Mouse (Mus musculus): ENCODE data around the gene Tmem95.
"Not testable (repeated sequence)": the region's sequence is repeated elsewhere in the genome, so short reads cannot be mapped to it uniquely, and the experiment has no call there.

Gene Tmem95

DNA sequence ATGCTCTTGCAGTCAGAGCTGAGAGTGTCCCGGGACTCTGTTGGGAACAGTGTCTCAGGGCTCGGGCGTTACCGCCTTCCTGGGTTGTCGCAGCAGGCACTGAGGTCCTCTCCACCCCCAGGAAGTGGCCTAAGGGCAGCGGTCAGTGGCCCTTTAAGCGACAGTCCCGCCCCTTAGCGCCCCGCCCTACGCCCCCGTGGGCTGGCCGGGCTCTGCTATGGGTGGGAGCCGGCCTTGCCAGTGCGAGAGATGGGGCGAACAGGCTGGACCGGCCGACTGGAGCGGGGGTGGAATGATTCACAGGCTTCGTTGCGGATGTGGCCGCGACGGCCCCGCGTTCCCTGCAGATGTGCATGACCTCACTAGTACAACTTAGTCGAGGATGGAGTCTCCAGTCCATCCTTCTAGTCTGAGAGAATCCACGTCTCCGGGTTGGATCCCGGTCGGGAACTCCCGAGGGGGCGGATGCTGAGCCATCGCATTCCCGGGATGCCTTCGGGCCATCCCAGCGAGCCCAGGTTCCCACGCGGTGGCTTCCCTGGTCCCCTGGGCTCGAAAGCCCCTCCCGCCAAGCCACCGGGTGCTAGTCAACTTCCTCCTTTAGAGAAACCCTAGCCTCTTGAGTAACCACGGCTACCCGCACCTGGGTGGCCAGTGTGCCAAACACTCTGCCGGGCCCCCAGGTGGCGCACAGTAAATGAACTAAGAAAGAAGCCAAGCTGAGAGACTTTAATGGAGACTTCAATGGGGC is 3.2 kb upstream of the Tmem95 start, which contains the start of gene Kctd11:
TSS of gene Kctd11 (minus strand) at position 554 of the 751 bp plus-strand sequence.
- in situ Hi-C loops (cut with MboI, MseI) = no loop called here

DNA sequence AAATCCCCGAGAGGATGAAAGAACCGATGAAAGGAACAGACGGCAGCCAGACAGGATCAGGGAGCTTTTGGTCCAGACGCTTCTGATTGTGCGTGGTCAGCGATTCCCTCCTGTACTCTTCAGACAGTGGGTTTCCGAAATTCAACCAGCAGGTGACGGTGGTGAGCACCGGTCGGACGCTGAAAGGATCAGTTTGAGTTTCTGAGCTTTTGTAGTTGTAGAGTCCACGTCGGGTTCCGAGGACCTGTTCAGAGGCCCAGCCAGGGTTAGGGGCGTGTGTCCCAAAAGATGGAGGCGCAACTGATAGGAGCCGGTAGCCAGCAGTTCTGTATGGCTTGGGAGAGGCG is 2.7 kb upstream of the Tmem95 start:
- in situ Hi-C loops (cut with MboI, MseI) = no loop called here

DNA sequence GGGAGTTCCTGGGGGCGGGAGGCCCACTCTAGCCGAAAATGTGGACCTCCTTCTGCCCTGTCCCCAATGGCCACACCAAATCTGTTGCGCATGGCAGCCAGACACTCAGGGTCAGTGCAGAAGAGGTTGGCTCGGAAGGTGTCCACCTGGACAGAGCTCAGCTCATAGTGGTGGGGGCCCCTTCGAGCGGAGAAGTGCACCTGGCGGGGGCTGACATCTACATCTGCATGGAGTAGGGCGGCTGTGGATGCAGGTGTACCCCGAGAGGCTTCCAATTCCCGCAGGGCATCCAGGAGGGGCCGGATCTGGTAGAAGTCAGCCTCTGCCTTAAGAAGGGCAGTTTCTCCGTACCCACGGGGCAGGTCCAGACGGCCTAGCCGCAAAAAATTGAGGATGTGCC is 1.9 kb upstream of the Tmem95 start:
- in situ Hi-C loops (cut with MboI, MseI) = no loop called here

GRCm38 (mm10) chr11:69878952-69879351 is 1.1 kb upstream of the Tmem95 start:
- in situ Hi-C loops (cut with MboI, MseI) = no loop called here

- in situ Hi-C loops (cut with MboI, MseI) = no loop called here
Observed at GRCm38 (mm10) chr11:69878399-69878798, 581 bp upstream of the Tmem95 start.

DNA sequence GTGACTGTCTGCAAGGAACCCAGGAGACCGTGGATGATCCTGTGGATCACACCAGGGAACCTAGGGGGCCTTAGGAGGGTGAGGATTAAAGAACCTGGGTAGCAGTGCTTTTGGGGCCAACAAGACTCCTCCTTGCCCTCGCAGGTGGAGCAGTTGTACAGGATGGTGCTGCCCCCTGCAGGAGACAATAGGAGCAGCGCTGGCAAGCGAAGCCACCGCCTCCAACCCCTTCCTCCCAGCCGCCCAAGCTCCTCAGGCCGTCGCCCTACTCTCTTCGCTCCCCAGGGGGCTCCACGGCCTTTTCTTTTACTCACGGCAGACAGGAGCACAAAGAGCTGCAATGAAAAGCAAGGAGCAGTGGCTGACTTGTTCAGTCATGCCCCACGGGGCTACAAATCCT is 951 bp downstream of the Tmem95 start:
- in situ Hi-C loops (cut with MboI, MseI) = no loop called here

DNA sequence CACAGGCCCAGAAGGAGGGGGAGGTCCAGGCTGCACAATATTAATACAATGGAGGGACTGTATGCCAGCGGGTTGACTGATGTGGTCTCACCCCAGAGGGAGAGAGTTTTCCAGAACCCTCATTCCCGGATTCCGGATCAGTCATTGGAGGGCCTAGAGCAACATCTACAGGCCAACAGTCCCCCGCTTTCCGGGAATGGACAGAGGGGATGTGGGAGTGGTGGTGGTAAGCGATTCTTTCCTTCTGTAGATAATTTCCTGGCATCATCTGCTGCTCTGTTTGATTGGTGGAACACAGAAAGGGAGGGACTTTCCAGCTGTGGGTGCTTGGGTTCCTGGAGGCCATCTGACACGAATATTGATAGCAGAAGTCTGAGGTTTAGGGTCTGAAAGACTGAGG is 1.6 kb downstream of the Tmem95 start:
- in situ Hi-C loops (cut with MboI, MseI) = no loop called here

- in situ Hi-C loops (cut with MboI, MseI) = no loop called here
Observed at GRCm38 (mm10) chr11:69872451-69872850, 5.4 kb downstream of the Tmem95 start.

- in situ Hi-C loops (cut with MboI, MseI) = no loop called here
Observed at GRCm38 (mm10) chr11:69871822-69872221, 6.0 kb downstream of the Tmem95 start.

GRCm38 (mm10) chr11:69870289-69871069 is 7.3 kb downstream of the Tmem95 start:
- in situ Hi-C loops (cut with MboI, MseI) = no loop called here

GRCm38 (mm10) chr11:69867335-69867734 is 10.5 kb downstream of the Tmem95 start:
- in situ Hi-C loops (cut with MboI, MseI) = no loop called here

GRCm38 (mm10) chr11:69865561-69865960 is 12.3 kb downstream of the Tmem95 start:
- in situ Hi-C loops (cut with MboI, MseI) = no loop called here

DNA sequence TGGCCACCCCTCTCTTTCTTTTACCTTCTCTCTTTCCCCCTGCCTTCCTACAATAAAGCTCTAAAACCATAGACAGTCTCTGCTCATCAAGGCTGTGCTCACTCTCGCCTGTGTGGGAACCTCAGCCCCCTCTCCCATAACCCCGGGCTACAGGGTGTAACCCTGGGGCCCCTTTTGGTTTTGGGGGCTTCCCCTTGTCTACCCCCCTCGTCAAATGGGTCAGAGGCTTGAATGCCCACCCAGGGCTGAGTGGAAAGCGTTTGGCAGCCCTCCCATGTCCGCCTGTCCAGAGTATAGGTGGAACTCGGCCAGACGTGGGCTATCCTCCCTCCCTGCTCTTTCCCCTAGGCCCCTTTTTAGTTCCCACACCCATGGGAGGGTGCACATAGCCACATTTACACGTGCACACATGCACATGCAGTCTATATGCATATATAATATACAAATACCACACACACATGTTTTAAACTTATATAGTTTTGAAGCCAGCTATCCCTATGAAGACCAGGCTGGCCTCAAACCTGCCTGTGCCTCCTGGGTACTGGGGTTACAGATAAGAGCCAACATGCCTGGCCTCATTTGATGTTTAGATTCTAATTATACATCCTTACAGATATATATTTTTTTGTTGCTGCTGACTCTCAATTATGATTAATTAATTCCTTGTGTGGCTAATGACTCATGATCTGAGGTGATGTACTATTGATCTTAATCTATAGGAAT is 13.5 kb downstream of the Tmem95 start:
- in situ Hi-C loops (cut with MboI, MseI) = no loop called here

DNA sequence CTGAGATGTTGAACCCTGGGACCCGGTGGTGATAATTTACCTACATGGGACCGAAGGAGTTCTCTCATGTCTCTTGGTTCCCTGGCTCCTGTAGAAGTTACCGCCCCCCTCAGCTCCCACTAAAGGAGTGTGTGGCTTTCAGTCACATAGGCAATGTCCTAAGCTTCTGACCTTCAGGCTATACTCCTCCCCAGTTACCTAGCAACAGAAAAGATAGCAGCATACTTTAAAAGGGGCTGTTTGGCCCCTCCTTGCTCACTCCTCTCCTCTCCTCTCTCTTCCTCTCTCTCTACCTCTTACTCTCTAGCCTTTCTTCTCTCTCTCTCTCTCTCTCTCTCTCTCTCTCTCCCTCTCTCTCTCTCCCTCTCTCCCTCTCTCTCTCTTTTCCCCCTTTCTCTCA is 14.1 kb downstream of the Tmem95 start:
- in situ Hi-C loops (cut with MboI, MseI) = not testable (repeated sequence)

GRCm38 (mm10) chr11:69858113-69858998 is 19.5 kb downstream of the Tmem95 start, which contains the start of gene Tnk1:
Tnk1 (minus strand) TSS chr11:69858730.
- in situ Hi-C loops (cut with MboI, MseI) = no loop called here

GRCm38 (mm10) chr11:69855347-69855746 is 22.5 kb downstream of the Tmem95 start:
- in situ Hi-C loops (cut with MboI, MseI) = no loop called here

DNA sequence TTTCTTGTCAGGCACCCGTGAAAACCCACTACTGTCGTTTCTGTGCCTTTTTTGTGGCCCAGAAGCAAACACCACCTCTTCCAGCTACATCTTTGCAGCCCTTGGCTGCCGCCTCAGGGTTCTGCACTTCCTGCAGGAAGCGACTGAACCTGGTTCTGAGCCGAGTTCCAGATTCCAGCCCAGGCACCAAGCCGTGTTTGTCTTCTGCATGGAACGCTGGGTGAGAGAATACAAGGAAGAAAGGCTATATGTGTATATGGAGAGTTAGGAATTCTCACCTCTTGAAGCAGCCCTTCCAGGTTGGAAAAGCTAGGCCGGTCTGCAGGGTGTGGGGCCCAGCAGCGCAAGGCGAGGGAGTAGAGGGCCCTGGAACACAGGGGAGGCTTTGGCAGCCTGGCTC is 23.1 kb downstream of the Tmem95 start:
- in situ Hi-C loops (cut with MboI, MseI) = no loop called here

DNA sequence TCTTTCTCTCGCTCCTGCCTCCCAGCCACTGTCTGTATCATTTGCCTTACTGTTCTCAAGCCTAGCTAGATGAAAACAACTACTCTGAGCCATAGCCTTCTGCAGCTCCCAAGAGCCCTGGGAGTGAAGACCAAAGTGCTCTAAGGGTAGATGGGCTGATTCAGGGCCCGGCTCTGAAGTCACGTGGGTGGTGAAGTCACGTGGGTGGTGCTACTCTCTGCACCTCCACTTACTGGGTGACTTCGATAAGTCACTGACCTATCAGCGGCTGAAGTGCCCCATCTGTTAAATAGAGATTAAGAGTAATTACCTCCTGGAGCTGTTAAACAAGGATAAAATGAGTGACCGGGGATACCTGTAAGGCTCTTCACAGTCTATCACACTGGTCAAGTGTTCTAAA is 23.8 kb downstream of the Tmem95 start:
- in situ Hi-C loops (cut with MboI, MseI) = no loop called here

GRCm38 (mm10) chr11:69850754-69851153 is 27.1 kb downstream of the Tmem95 start:
- in situ Hi-C loops (cut with MboI, MseI) = no loop called here

DNA sequence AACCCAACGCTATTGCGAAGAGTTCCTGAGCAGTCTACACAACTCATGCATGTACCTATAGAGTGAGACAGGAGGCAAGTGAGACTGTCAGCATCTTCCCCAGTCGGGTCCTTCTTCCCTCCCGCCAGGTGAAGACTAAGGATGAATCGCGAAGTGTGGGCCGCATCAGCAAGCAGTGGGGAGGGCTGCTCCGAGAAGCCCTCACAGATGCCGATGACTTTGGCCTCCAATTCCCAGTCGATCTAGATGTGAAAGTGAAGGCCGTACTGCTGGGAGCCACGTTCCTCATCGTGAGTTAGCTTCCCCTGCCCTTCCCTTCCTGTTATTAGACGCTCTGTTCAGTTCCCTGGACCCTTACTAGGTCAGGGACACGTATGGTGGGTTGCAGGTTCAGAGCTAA is 27.9 kb downstream of the Tmem95 start:
- in situ Hi-C loops (cut with MboI, MseI) = no loop called here

- in situ Hi-C loops (cut with MboI, MseI) = no loop called here
Observed at GRCm38 (mm10) chr11:69849128-69849527, 28.7 kb downstream of the Tmem95 start.
